Mouse (Mus musculus): Measurements from ENCODE around the gene Sumf2. TPM values are rescaled to one million over a fixed set of nuclear protein-coding genes. Genes with fewer than 3 reads are reported as not detected.

Sumf2 gene
- polyA plus RNA-seq, 1 experiment from 2014 or later: 28.7 TPM

DNA sequence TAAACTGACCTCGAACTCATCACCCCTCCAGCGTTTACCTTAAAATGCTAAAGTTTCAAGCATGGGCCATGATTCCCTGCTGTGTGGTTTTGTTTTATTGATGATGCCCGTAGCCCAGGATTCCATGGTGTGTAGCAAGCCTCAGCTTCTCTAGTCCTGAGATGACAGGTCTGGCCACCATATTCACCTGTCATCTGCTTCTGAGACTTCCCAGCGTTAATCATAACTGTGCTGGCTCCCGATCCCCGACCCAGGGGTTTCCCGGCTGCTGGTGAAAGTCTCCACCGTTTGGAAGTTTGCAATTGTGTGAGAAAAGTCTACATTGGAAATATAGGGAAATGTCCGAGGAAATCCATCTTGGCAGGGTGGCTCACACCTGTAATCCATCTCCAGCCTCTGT lies 62.4 kb downstream of the Sumf2 start:
- no peaks in the 10 kb centered on the region for H3K36me3 ChIP-seq
- H3K27ac ChIP-seq (replicated peaks): no peak overlapping the region
- no peak overlapping the region; the same call in 1 of the 2 replicates for H3K9ac ChIP-seq
- H3K4me1 ChIP-seq: peaks cover 10% of the 10 kb centered on the region; the same call in 1 of the 2 replicates
- ATAC-seq (ENCODE audit: extremely low read depth, insufficient number of reproducible peaks, low FRiP score, low TSS enrichment): no peak
- peak overlapping the region; percentile 69 for H3K4me3 ChIP-seq
- 73% methylated on average over 9 of the region's 9 CpGs for WGBS
- no peaks in the 10 kb centered on the region for H3K9me3 ChIP-seq
- peak overlapping the region; percentile 91 for H3K4me2 ChIP-seq
- no peaks in the 10 kb centered on the region for H3K27me3 ChIP-seq (replicated peaks)

GRCm38 (mm10) chr5:129909591-129909990 lies 62.8 kb downstream of the Sumf2 start:
- 75% methylated on average over 7 of the region's 7 CpGs for WGBS
- Histone ChIP-seq H3K9me3 (no peaks in the 10 kb centered on the region), H3K9ac (no peak overlapping the region), H3K36me3 (no peaks in the 10 kb centered on the region), H3K27ac (replicated peaks) (no peak overlapping the region), H3K4me3 (no peak overlapping the region), H3K4me1 (peaks cover 10% of the 10 kb centered on the region; the same call in 1 of the 2 replicates), H3K27me3 (replicated peaks) (no peaks in the 10 kb centered on the region), H3K4me2 (peak overlapping the region; percentile 91)
- ATAC-seq (ENCODE audit: extremely low read depth, insufficient number of reproducible peaks, low FRiP score, low TSS enrichment): no peak

Other genes starting within 250 kb of the Sumf2 start
- 4.2 and 4.3 TPM in 2 replicates for gene Zfp11, start 176.9 kb upstream of the Sumf2 start, polyA plus RNA-seq (2015; fragmentation: Nextera tagmentation; extraction: Ambion mirVana)
- not detected in 2 replicates for gene Sept14, start 138.5 kb upstream of the Sumf2 start, polyA plus RNA-seq (2015; fragmentation: Nextera tagmentation; extraction: Ambion mirVana)
- 151 and 163 TPM in 2 replicates for gene Mrps17, start 131.5 kb upstream of the Sumf2 start, polyA plus RNA-seq (2015; fragmentation: Nextera tagmentation; extraction: Ambion mirVana)
- gene Nipsnap2, start 121.9 kb upstream of the Sumf2 start, polyA plus RNA-seq (2015; fragmentation: Nextera tagmentation; extraction: Ambion mirVana): 269 and 291 TPM in 2 replicates
- 24.6 and 28.2 TPM in 2 replicates for gene Psph, start 59.5 kb upstream of the Sumf2 start, polyA plus RNA-seq (2015; fragmentation: Nextera tagmentation; extraction: Ambion mirVana)
- 837 and 1,007 TPM in 2 replicates for gene Chchd2, start 40.5 kb downstream of the Sumf2 start, polyA plus RNA-seq (2015; fragmentation: Nextera tagmentation; extraction: Ambion mirVana)
- 3.3 and 3.9 TPM in 2 replicates for gene Zbed5, start 48.7 kb downstream of the Sumf2 start, polyA plus RNA-seq (2015; fragmentation: Nextera tagmentation; extraction: Ambion mirVana)
- gene Phkg1, start 51.6 kb downstream of the Sumf2 start, polyA plus RNA-seq (2015; fragmentation: Nextera tagmentation; extraction: Ambion mirVana): 0.76 and 1.4 TPM in 2 replicates
- gene Nupr1l, start 61.6 kb downstream of the Sumf2 start, polyA plus RNA-seq (2015; fragmentation: Nextera tagmentation; extraction: Ambion mirVana): 1.6 and 1.7 TPM in 2 replicates
- gene Vkorc1l1, start 95.0 kb downstream of the Sumf2 start, polyA plus RNA-seq (2015; fragmentation: Nextera tagmentation; extraction: Ambion mirVana): 13.7 and 14.3 TPM in 2 replicates
- 46.6 and 46.9 TPM in 2 replicates for gene Gusb, start 156.1 kb downstream of the Sumf2 start, polyA plus RNA-seq (2015; fragmentation: Nextera tagmentation; extraction: Ambion mirVana)
- gene Asl, start 182.3 kb downstream of the Sumf2 start, polyA plus RNA-seq (2015; fragmentation: Nextera tagmentation; extraction: Ambion mirVana): 18.4 and 18.7 TPM in 2 replicates
- 23.8 and 27.0 TPM in 2 replicates for gene Crcp, start 182.3 kb downstream of the Sumf2 start, polyA plus RNA-seq (2015; fragmentation: Nextera tagmentation; extraction: Ambion mirVana)
- gene Tpst1, start 226.3 kb downstream of the Sumf2 start, polyA plus RNA-seq (2015; fragmentation: Nextera tagmentation; extraction: Ambion mirVana): 24.3 and 27.2 TPM in 2 replicates

Data from heart, embryonic 13.5 days (tissue).